In the genomic region with DNA sequence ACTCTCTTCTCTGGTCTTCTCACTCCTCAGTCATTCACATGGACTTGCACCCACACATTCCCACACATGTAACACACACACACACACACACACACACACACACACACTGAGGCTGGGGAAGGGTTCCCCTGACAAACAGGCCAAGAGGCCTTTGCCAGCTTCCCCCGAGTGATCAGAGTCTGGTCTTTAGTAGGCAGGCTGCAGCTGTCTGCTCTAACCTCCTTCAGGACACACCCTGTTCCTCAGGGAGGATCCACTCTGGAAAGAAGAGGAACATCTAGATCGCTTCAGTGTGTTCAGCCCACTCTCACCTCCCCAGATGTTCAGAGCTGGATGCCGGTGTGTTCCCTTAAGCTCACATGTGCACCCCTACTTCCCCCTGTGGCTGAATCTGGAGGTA, we compare ENCODE assay signal across 19 mouse cellular contexts. TPM values are rescaled to one million over a fixed set of nuclear protein-coding genes. Genes with fewer than 3 reads are reported as not detected.
"Had no signal": no experiment of that assay in that cellular context is flagged by ENCODE, and none has a peak within 500 bp of the region (broad histone marks: within the 10 kb centered on the region; RNA-seq: fewer than 3 reads in every experiment).

No protein-coding gene starts in this region.

- DNase-seq: kidney, adult 9 months; kidney, postnatal 36 days; thymus, adult 18-20 months; thymus, postnatal 14 days had no signal

- H3K9me3 ChIP-seq: limb, embryonic 10.5 days; liver, embryonic 15.5 days; lung, embryonic 15.5 days; midbrain, embryonic 13.5 days; neural tube, embryonic 15.5 days had no signal

- H3K27me3 ChIP-seq: neural tube, embryonic 15.5 days had no signal

- ATAC-seq: midbrain, embryonic 13.5 days had no signal

- H3K9ac ChIP-seq: liver, embryonic 15.5 days; lung, embryonic 15.5 days; midbrain, embryonic 13.5 days; neural tube, embryonic 15.5 days had no signal

- H3K36me3 ChIP-seq: limb, embryonic 10.5 days; lung, embryonic 15.5 days; midbrain, embryonic 13.5 days; neural tube, embryonic 15.5 days had no signal

- H3K4me2 ChIP-seq: liver, embryonic 11.5 days; liver, embryonic 15.5 days; lung, embryonic 15.5 days; midbrain, embryonic 13.5 days; neural tube, embryonic 15.5 days had no signal

- H3K4me3 ChIP-seq: limb, embryonic 10.5 days; liver, embryonic 15.5 days; lung, embryonic 15.5 days; midbrain, embryonic 13.5 days; neural tube, embryonic 15.5 days had no signal

- H3K27ac ChIP-seq: kidney, postnatal 0 days; limb, embryonic 10.5 days; liver, embryonic 15.5 days; lung, embryonic 15.5 days; midbrain, embryonic 13.5 days; neural tube, embryonic 15.5 days had no signal

RNA-seq across cellular contexts. Expression of gene Cabp2, which starts 13.0 kb away (rescaled TPM):
- total RNA-seq: layer of hippocampus, adult 18-20 months; layer of hippocampus, postnatal 14 days; left cerebral cortex, adult 18-20 months; left cerebral cortex, postnatal 10 days; midbrain, postnatal 0 days had no signal
- polyA plus RNA-seq: limb, embryonic 10.5 days; limb, embryonic 14.5 days; lung, embryonic 15.5 days; midbrain, embryonic 13.5 days; midbrain, postnatal 0 days; neural tube, embryonic 11.5 days; neural tube, embryonic 15.5 days; stomach, embryonic 14.5 days had no signal

RNA-seq across cellular contexts. Expression of gene Gstp3, which starts 35.0 kb away (rescaled TPM):
- total RNA-seq: layer of hippocampus, adult 18-20 months; layer of hippocampus, postnatal 14 days; left cerebral cortex, adult 18-20 months; left cerebral cortex, postnatal 10 days; midbrain, postnatal 0 days had no signal
- polyA plus RNA-seq: kidney, postnatal 0 days; limb, embryonic 10.5 days; midbrain, embryonic 13.5 days; midbrain, postnatal 0 days; neural tube, embryonic 11.5 days; neural tube, embryonic 15.5 days; stomach, embryonic 14.5 days had no signal
